Mouse (Mus musculus): ENCODE data around the gene Syne3. TPM values are rescaled to one million over a fixed set of nuclear protein-coding genes. Genes with fewer than 3 reads are reported as not detected.

Gene Syne3
- polyA plus RNA-seq, 1 experiment: 11.1 TPM

GRCm38 (mm10) chr12:105000487-105001283 is 8.9 kb downstream of the Syne3 start:
- Histone ChIP-seq H3K4me1 (ENCODE audit: control insufficient read depth, insufficient read depth, low read length) (peaks cover 27% of the 10 kb centered on the region), H3K4me3 (replicated peaks; ENCODE audit: control insufficient read depth, low read depth, low read length) (no peak overlapping the region), H3K27ac (ENCODE audit: control insufficient read depth, insufficient read depth, low read depth, low read length, poor library complexity) (no peak overlapping the region)
- TF ChIP-seq CTCF (IDR thresholded peaks at IDR 0.05; ENCODE audit: control insufficient read depth, insufficient read depth, low read length) (no peak), POLR2A (IDR thresholded peaks at IDR 0.05; ENCODE audit: borderline replicate concordance, control insufficient read depth, low read depth, low read length) (no peak)
- 31% methylated on average over 9 of the region's 9 CpGs for WGBS

GRCm38 (mm10) chr12:104999171-104999570 is 10.4 kb downstream of the Syne3 start:
- no peak overlapping the region for H3K4me3 ChIP-seq (replicated peaks; ENCODE audit: control insufficient read depth, low read depth, low read length)
- TF ChIP-seq POLR2A (IDR thresholded peaks at IDR 0.05; ENCODE audit: borderline replicate concordance, control insufficient read depth, low read depth, low read length) (no peak), CTCF (IDR thresholded peaks at IDR 0.05; ENCODE audit: control insufficient read depth, insufficient read depth, low read length) (no peak)
- H3K4me1 ChIP-seq (ENCODE audit: control insufficient read depth, insufficient read depth, low read length): peaks cover 21% of the 10 kb centered on the region
- no peak overlapping the region for H3K27ac ChIP-seq (ENCODE audit: control insufficient read depth, insufficient read depth, low read depth, low read length, poor library complexity)
- 18% methylated on average over 8 of the region's 8 CpGs for WGBS

- TF ChIP-seq POLR2A (IDR thresholded peaks at IDR 0.05; ENCODE audit: borderline replicate concordance, control insufficient read depth, low read depth, low read length): no peak
- TF ChIP-seq CTCF (IDR thresholded peaks at IDR 0.05; ENCODE audit: control insufficient read depth, insufficient read depth, low read length): no peak
- WGBS: 79% methylated on average over 6 of the region's 6 CpGs
- no peak overlapping the region for H3K27ac ChIP-seq (ENCODE audit: control insufficient read depth, insufficient read depth, low read depth, low read length, poor library complexity)
- H3K4me3 ChIP-seq (replicated peaks; ENCODE audit: control insufficient read depth, low read depth, low read length): no peak overlapping the region
- peaks cover 19% of the 10 kb centered on the region for H3K4me1 ChIP-seq (ENCODE audit: control insufficient read depth, insufficient read depth, low read length)
Measured at GRCm38 (mm10) chr12:104998541-104998940, 11.1 kb downstream of the Syne3 start.

GRCm38 (mm10) chr12:104997641-104998293 is 11.8 kb downstream of the Syne3 start:
- TF ChIP-seq POLR2A (IDR thresholded peaks at IDR 0.05; ENCODE audit: borderline replicate concordance, control insufficient read depth, low read depth, low read length): no peak
- TF ChIP-seq CTCF (IDR thresholded peaks at IDR 0.05; ENCODE audit: control insufficient read depth, insufficient read depth, low read length): no peak
- Histone ChIP-seq H3K4me1 (ENCODE audit: control insufficient read depth, insufficient read depth, low read length) (peaks cover 21% of the 10 kb centered on the region), H3K4me3 (replicated peaks; ENCODE audit: control insufficient read depth, low read depth, low read length) (no peak overlapping the region), H3K27ac (ENCODE audit: control insufficient read depth, insufficient read depth, low read depth, low read length, poor library complexity) (no peak overlapping the region)
- WGBS: 21% methylated on average over 10 of the region's 10 CpGs

GRCm38 (mm10) chr12:104997159-104997558 is 12.4 kb downstream of the Syne3 start:
- Histone ChIP-seq H3K27ac (ENCODE audit: control insufficient read depth, insufficient read depth, low read depth, low read length, poor library complexity) (no peak overlapping the region), H3K4me1 (ENCODE audit: control insufficient read depth, insufficient read depth, low read length) (peaks cover 22% of the 10 kb centered on the region), H3K4me3 (replicated peaks; ENCODE audit: control insufficient read depth, low read depth, low read length) (no peak overlapping the region)
- TF ChIP-seq POLR2A (IDR thresholded peaks at IDR 0.05; ENCODE audit: borderline replicate concordance, control insufficient read depth, low read depth, low read length) (no peak), CTCF (IDR thresholded peaks at IDR 0.05; ENCODE audit: control insufficient read depth, insufficient read depth, low read length) (no peak)
- 54% methylated on average over 10 of the region's 10 CpGs for WGBS

- peaks cover 19% of the 10 kb centered on the region for H3K4me1 ChIP-seq (ENCODE audit: control insufficient read depth, insufficient read depth, low read length)
- TF ChIP-seq CTCF (IDR thresholded peaks at IDR 0.05; ENCODE audit: control insufficient read depth, insufficient read depth, low read length): no peak
Measured at GRCm38 (mm10) chr12:104996012-104996728, 13.4 kb downstream of the Syne3 start.

GRCm38 (mm10) chr12:104995259-104995876 is 14.2 kb downstream of the Syne3 start:
- peaks cover 20% of the 10 kb centered on the region for H3K4me1 ChIP-seq (ENCODE audit: control insufficient read depth, insufficient read depth, low read length)
- no peak overlapping the region for H3K4me3 ChIP-seq (replicated peaks; ENCODE audit: control insufficient read depth, low read depth, low read length)
- TF ChIP-seq CTCF (IDR thresholded peaks at IDR 0.05; ENCODE audit: control insufficient read depth, insufficient read depth, low read length): no peak
- no peak overlapping the region for H3K27ac ChIP-seq (ENCODE audit: control insufficient read depth, insufficient read depth, low read depth, low read length, poor library complexity)
- WGBS: 62% methylated on average over 12 of the region's 12 CpGs

More at GRCm38 (mm10) chr12:104996012-104996728, 13.4 kb downstream of the Syne3 start:
- Histone ChIP-seq H3K4me3 (replicated peaks; ENCODE audit: control insufficient read depth, low read depth, low read length) (no peak overlapping the region), H3K27ac (ENCODE audit: control insufficient read depth, insufficient read depth, low read depth, low read length, poor library complexity) (no peak overlapping the region; the same call in 1 of the 2 replicates)
- WGBS: 65% methylated on average over 9 of the region's 9 CpGs

- TF ChIP-seq CTCF (IDR thresholded peaks at IDR 0.05; ENCODE audit: control insufficient read depth, insufficient read depth, low read length) (no peak), POLR2A (IDR thresholded peaks at IDR 0.05; ENCODE audit: borderline replicate concordance, control insufficient read depth, low read depth, low read length) (no peak)
- no peak overlapping the region for H3K27ac ChIP-seq (ENCODE audit: control insufficient read depth, insufficient read depth, low read depth, low read length, poor library complexity)
- 76% methylated on average over 8 of the region's 8 CpGs for WGBS
- peaks cover 17% of the 10 kb centered on the region for H3K4me1 ChIP-seq (ENCODE audit: control insufficient read depth, insufficient read depth, low read length)
- no peak overlapping the region for H3K4me3 ChIP-seq (replicated peaks; ENCODE audit: control insufficient read depth, low read depth, low read length)
Measured at GRCm38 (mm10) chr12:104992838-104993237, 16.8 kb downstream of the Syne3 start.
